Mouse (Mus musculus): Measurements from ENCODE around the gene Ppa2.

DNA sequence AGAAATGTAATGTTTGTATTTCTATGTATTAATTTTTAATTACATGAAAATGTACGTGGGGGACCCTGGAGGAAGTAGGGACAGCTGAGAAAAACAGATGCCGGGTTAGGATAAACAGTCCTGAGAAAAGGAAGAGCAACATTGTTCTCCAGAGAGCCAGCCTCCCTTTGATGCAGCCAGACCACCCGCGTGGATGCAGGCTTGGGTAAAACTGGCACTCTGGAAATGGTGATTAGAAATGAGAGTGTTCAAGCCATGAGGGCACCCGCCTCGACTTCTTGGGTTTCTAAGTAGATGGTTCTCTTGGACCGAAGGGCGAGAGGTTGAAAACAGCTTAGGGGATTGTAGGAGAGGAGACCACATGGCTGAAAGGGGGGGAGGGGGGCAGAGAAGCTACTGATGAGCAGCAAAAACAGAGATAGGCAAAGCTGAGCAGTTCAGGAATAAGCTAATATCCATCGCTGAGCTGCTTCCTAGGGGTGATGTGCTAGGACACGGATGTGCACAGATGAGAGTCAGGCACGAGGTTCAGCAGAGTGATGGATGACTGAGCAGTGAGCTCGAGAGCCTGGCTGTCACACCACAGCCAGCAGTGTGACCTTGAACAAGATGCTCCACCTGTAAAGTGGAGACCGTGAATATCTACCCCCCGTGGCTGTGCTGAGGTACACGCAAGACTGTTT, 21.4 kb downstream of the Ppa2 start:
- TF ChIP-seq CTCF (IDR thresholded peaks at IDR 0.05; ENCODE audit: insufficient read depth, low read depth, low read length) (no peak), POLR2A (IDR thresholded peaks at IDR 0.05; ENCODE audit: insufficient read depth, low read depth, low read length) (no peak)
